Mouse (Mus musculus): ENCODE results near the gene Arhgap25. TPM values are rescaled to one million over a fixed set of nuclear protein-coding genes. Genes with fewer than 3 reads are reported as not detected.

Arhgap25 gene
- polyA plus RNA-seq, 1 experiment from 2014 or later, result 5.7 TPM

GRCm38 (mm10) chr6:87520572-87520971 is 12.5 kb downstream of the Arhgap25 start:
- no peaks in the 10 kb centered on the region for H3K9me3 ChIP-seq
- no peaks in the 10 kb centered on the region for H3K36me3 ChIP-seq
- no peak for ATAC-seq (ENCODE audit: insufficient number of reproducible peaks, insufficient read depth, low FRiP score, low TSS enrichment, low read depth)
- H3K9ac ChIP-seq, result no peak overlapping the region
- H3K27ac ChIP-seq, result no peak overlapping the region
- 67% methylated on average over 8 of the region's 8 CpGs for WGBS
- 0 out of 2 replicates have a peak, but pooled peaks cover 5% of the 10 kb centered on the region for H3K4me1 ChIP-seq
- H3K4me2 ChIP-seq, result no peak overlapping the region
- H3K27me3 ChIP-seq, result no peaks in the 10 kb centered on the region
- no peak overlapping the region for H3K4me3 ChIP-seq

GRCm38 (mm10) chr6:87519809-87520208 is 13.2 kb downstream of the Arhgap25 start:
- H3K36me3 ChIP-seq, result no peaks in the 10 kb centered on the region
- no peak overlapping the region for H3K27ac ChIP-seq
- no peaks in the 10 kb centered on the region for H3K27me3 ChIP-seq
- H3K9me3 ChIP-seq, result no peaks in the 10 kb centered on the region
- no peak for ATAC-seq (ENCODE audit: insufficient number of reproducible peaks, insufficient read depth, low FRiP score, low TSS enrichment, low read depth)
- H3K4me2 ChIP-seq, result no peak overlapping the region
- H3K4me3 ChIP-seq, result no peak overlapping the region
- H3K9ac ChIP-seq, result no peak overlapping the region
- 89% methylated on average over 11 of the region's 11 CpGs for WGBS
- 0 out of 2 replicates have a peak, but pooled peaks cover 1% of the 10 kb centered on the region for H3K4me1 ChIP-seq

GRCm38 (mm10) chr6:87518622-87519021 is 14.4 kb downstream of the Arhgap25 start:
- Histone ChIP-seq H3K4me1 (no peaks in the 10 kb centered on the region), H3K9me3 (no peaks in the 10 kb centered on the region), H3K9ac (no peak overlapping the region), H3K4me2 (no peak overlapping the region), H3K36me3 (no peaks in the 10 kb centered on the region), H3K27me3 (no peaks in the 10 kb centered on the region), H3K27ac (no peak overlapping the region), H3K4me3 (no peak overlapping the region)
- WGBS, result 94% methylated on average over 10 of the region's 10 CpGs
- ATAC-seq (ENCODE audit: insufficient number of reproducible peaks, insufficient read depth, low FRiP score, low TSS enrichment, low read depth), result no peak

GRCm38 (mm10) chr6:87517753-87518409 is 15.2 kb downstream of the Arhgap25 start:
- H3K9me3 ChIP-seq, result no peaks in the 10 kb centered on the region
- no peak overlapping the region for H3K9ac ChIP-seq
- H3K4me2 ChIP-seq, result no peak overlapping the region
- no peaks in the 10 kb centered on the region for H3K4me1 ChIP-seq
- no peaks in the 10 kb centered on the region for H3K36me3 ChIP-seq
- H3K4me3 ChIP-seq, result no peak overlapping the region
- H3K27ac ChIP-seq, result no peak overlapping the region
- ATAC-seq (ENCODE audit: insufficient number of reproducible peaks, insufficient read depth, low FRiP score, low TSS enrichment, low read depth), result no peak
- no peaks in the 10 kb centered on the region for H3K27me3 ChIP-seq
- 86% methylated on average over 4 of the region's 4 CpGs for WGBS

GRCm38 (mm10) chr6:87514321-87514720 is 18.7 kb downstream of the Arhgap25 start:
- no peak overlapping the region for H3K4me3 ChIP-seq
- no peaks in the 10 kb centered on the region for H3K36me3 ChIP-seq
- ATAC-seq (ENCODE audit: insufficient number of reproducible peaks, insufficient read depth, low FRiP score, low TSS enrichment, low read depth), result no peak
- H3K9ac ChIP-seq, result no peak overlapping the region
- H3K4me1 ChIP-seq, result no peaks in the 10 kb centered on the region
- WGBS, result 79% methylated on average over 4 of the region's 4 CpGs
- no peak overlapping the region for H3K4me2 ChIP-seq
- H3K27me3 ChIP-seq, result no peaks in the 10 kb centered on the region
- H3K9me3 ChIP-seq, result no peaks in the 10 kb centered on the region
- H3K27ac ChIP-seq, result no peak overlapping the region

GRCm38 (mm10) chr6:87513046-87513767 is 19.9 kb downstream of the Arhgap25 start:
- no peak overlapping the region for H3K4me3 ChIP-seq
- H3K9me3 ChIP-seq, result no peaks in the 10 kb centered on the region
- no peaks in the 10 kb centered on the region for H3K27me3 ChIP-seq
- H3K27ac ChIP-seq, result no peak overlapping the region
- no peak overlapping the region for H3K9ac ChIP-seq
- no peaks in the 10 kb centered on the region for H3K4me1 ChIP-seq
- ATAC-seq (ENCODE audit: insufficient number of reproducible peaks, insufficient read depth, low FRiP score, low TSS enrichment, low read depth), result no peak
- WGBS, result 71% methylated on average over 12 of the region's 12 CpGs
- H3K4me2 ChIP-seq, result no peak overlapping the region
- H3K36me3 ChIP-seq, result no peaks in the 10 kb centered on the region

- Histone ChIP-seq H3K4me1 (no peaks in the 10 kb centered on the region), H3K4me2 (no peak overlapping the region), H3K27ac (no peak overlapping the region), H3K36me3 (no peaks in the 10 kb centered on the region), H3K9me3 (no peaks in the 10 kb centered on the region), H3K27me3 (no peaks in the 10 kb centered on the region), H3K4me3 (no peak overlapping the region), H3K9ac (no peak overlapping the region)
- ATAC-seq (ENCODE audit: insufficient number of reproducible peaks, insufficient read depth, low FRiP score, low TSS enrichment, low read depth), result no peak
- 75% methylated on average over 4 of the region's 4 CpGs for WGBS
Observed at GRCm38 (mm10) chr6:87510999-87511398, 22.1 kb downstream of the Arhgap25 start.

GRCm38 (mm10) chr6:87509806-87510205 is 23.3 kb downstream of the Arhgap25 start:
- no peak overlapping the region for H3K9ac ChIP-seq
- H3K4me2 ChIP-seq, result no peak overlapping the region
- H3K9me3 ChIP-seq, result no peaks in the 10 kb centered on the region
- no peaks in the 10 kb centered on the region for H3K36me3 ChIP-seq
- no peak overlapping the region for H3K4me3 ChIP-seq
- no peak overlapping the region for H3K27ac ChIP-seq
- 76% methylated on average over 2 of the region's 2 CpGs for WGBS
- no peaks in the 10 kb centered on the region for H3K4me1 ChIP-seq
- ATAC-seq (ENCODE audit: insufficient number of reproducible peaks, insufficient read depth, low FRiP score, low TSS enrichment, low read depth), result no peak
- no peaks in the 10 kb centered on the region for H3K27me3 ChIP-seq

GRCm38 (mm10) chr6:87504875-87505274 is 28.2 kb downstream of the Arhgap25 start:
- Histone ChIP-seq H3K4me3 (no peak overlapping the region), H3K9ac (no peak overlapping the region), H3K27me3 (no peaks in the 10 kb centered on the region), H3K4me1 (peaks cover 9% of the 10 kb centered on the region), H3K36me3 (no peaks in the 10 kb centered on the region), H3K4me2 (no peak overlapping the region), H3K9me3 (no peaks in the 10 kb centered on the region), H3K27ac (no peak overlapping the region)
- ATAC-seq (ENCODE audit: insufficient number of reproducible peaks, insufficient read depth, low FRiP score, low TSS enrichment, low read depth), result no peak
- 78% methylated on average over 7 of the region's 7 CpGs for whole genome bisulfite sequencing

GRCm38 (mm10) chr6:87503976-87504375 is 29.1 kb downstream of the Arhgap25 start:
- WGBS, result 63% methylated on average over 5 of the region's 5 CpGs

GRCm38 (mm10) chr6:87503536-87503935 is 29.5 kb downstream of the Arhgap25 start:
- H3K4me3 ChIP-seq, result no peak overlapping the region
- H3K9ac ChIP-seq, result no peak overlapping the region
- H3K27ac ChIP-seq, result no peak overlapping the region
- WGBS, result 88% methylated on average over 1 of the region's 1 CpGs
- H3K4me2 ChIP-seq, result no peak overlapping the region
- ATAC-seq (ENCODE audit: insufficient number of reproducible peaks, insufficient read depth, low FRiP score, low TSS enrichment, low read depth), result no peak
- H3K27me3 ChIP-seq, result no peaks in the 10 kb centered on the region
- H3K4me1 ChIP-seq, result peaks cover 16% of the 10 kb centered on the region
- no peaks in the 10 kb centered on the region for H3K36me3 ChIP-seq
- H3K9me3 ChIP-seq, result no peaks in the 10 kb centered on the region

More at GRCm38 (mm10) chr6:87503976-87504375, 29.1 kb downstream of the Arhgap25 start:
- H3K9me3 ChIP-seq, result no peaks in the 10 kb centered on the region
- no peak overlapping the region for H3K9ac ChIP-seq
- H3K4me1 ChIP-seq, result peaks cover 16% of the 10 kb centered on the region
- H3K4me3 ChIP-seq, result no peak overlapping the region
- H3K4me2 ChIP-seq, result no peak overlapping the region
- no peak overlapping the region for H3K27ac ChIP-seq
- ATAC-seq (ENCODE audit: insufficient number of reproducible peaks, insufficient read depth, low FRiP score, low TSS enrichment, low read depth), result no peak
- no peaks in the 10 kb centered on the region for H3K27me3 ChIP-seq
- H3K36me3 ChIP-seq, result no peaks in the 10 kb centered on the region

- ATAC-seq (ENCODE audit: insufficient number of reproducible peaks, insufficient read depth, low FRiP score, low TSS enrichment, low read depth), result no peak
- Histone ChIP-seq H3K27ac (no peak overlapping the region), H3K4me3 (no peak overlapping the region), H3K9ac (no peak overlapping the region), H3K36me3 (no peaks in the 10 kb centered on the region), H3K27me3 (no peaks in the 10 kb centered on the region), H3K4me1 (peaks cover 16% of the 10 kb centered on the region), H3K4me2 (no peak overlapping the region), H3K9me3 (no peaks in the 10 kb centered on the region)
- 82% methylated on average over 10 of the region's 10 CpGs for WGBS
Observed at GRCm38 (mm10) chr6:87502831-87503286, 30.2 kb downstream of the Arhgap25 start.

Measured in embryonic facial prominence, embryonic 13.5 days (tissue).